ENCODE assay signal across 9 mouse cellular contexts in the genomic region with DNA sequence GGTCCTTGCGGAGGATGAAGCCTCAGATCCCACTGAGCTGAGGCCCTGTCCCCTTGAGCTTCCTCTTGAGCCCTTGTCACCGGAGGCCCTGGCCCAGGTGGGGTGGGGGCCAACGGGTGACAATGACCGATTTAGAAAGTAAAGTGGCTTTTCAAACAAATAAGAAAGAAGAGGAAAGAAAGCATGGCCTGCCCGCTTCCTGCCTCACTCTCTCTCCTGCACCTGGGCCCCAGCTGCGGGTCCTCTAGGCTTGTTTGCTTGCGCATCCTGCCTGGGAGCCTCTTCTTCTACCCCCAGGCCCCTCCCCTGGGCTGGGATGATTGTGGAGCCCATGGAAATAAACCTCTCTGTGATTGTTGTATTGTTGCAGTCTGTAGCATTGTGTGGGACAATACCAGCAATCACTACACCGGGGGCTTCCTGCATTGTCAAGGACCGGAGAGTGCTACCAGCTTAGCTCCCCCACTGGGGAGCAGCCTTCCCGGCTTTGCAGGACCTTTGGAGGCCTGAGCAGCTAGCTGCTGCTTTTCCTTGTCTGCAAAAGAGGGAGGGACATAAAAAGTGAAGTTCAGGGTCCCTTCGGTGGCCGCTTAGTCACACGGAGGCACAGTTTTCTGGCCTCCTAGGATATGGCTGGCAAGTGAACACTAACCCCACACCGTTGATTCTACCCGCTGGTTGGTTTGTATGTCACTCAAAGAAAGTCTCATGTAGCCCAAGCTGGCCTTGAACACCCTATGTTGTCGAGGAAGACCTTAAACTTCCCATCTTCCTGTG. TPM values are rescaled to one million over a fixed set of nuclear protein-coding genes. Genes with fewer than 3 reads are reported as not detected.
DNase-seq lines count a peak whose midpoint lies in the region; ATAC-seq and TF ChIP-seq lines count a peak whose summit lies in the region.
"Had no signal": no experiment of that assay in that cellular context is flagged by ENCODE, and none has a peak within 500 bp of the region (broad histone marks: within the 10 kb centered on the region; RNA-seq: fewer than 3 reads in every experiment).

No protein-coding gene starts in this region.

- peak overlapping the region; percentile 18; the same call in 1 of the 2 replicates for H3K27ac ChIP-seq in lung, embryonic 14.5 days (ENCODE audit: low read depth)
- peak overlapping the region; percentile 57 for H3K27ac ChIP-seq in limb, embryonic 10.5 days
- no peak overlapping the region for H3K27ac ChIP-seq in forebrain, embryonic 15.5 days (replicated peaks)
- H3K27ac ChIP-seq: heart, adult 2 months; liver, embryonic 14.5 days had no signal

- no peak; the same call in 1 of the 2 replicates for ATAC-seq in lung, embryonic 14.5 days (ENCODE audit: insufficient read depth)
- peak; percentile 81 for ATAC-seq in activated CD4-positive, CD25-positive, alpha-beta regulatory T cell, adult 4 months
- no peak for ATAC-seq in forebrain, embryonic 15.5 days (replicated peaks)

- peak overlapping the region; percentile 26; the same call in 1 of the 2 replicates for H3K9ac ChIP-seq in lung, embryonic 14.5 days
- no peak overlapping the region for H3K9ac ChIP-seq in forebrain, embryonic 15.5 days (replicated peaks)
- H3K9ac ChIP-seq: liver, embryonic 14.5 days had no signal

- no peaks in the 10 kb centered on the region for H3K36me3 ChIP-seq in lung, embryonic 14.5 days (ENCODE audit: insufficient read depth)
- H3K36me3 ChIP-seq in limb, embryonic 10.5 days: no peaks in the 10 kb centered on the region
- no peaks in the 10 kb centered on the region for H3K36me3 ChIP-seq in forebrain, embryonic 15.5 days

- no peak for TF ChIP-seq CTCF in lung, embryonic 14.5 days (IDR thresholded peaks at IDR 0.05; ENCODE audit: low read depth)

- no peaks in the 10 kb centered on the region for H3K27me3 ChIP-seq in lung, embryonic 14.5 days (ENCODE audit: insufficient read depth, low read length)
- no peaks in the 10 kb centered on the region for H3K27me3 ChIP-seq in limb, embryonic 10.5 days (ENCODE audit: low read depth, poor library complexity, severe bottlenecking)
- no peaks in the 10 kb centered on the region for H3K27me3 ChIP-seq in forebrain, embryonic 15.5 days

- 40% methylated on average over 16 of the region's 16 CpGs for WGBS in lung, embryonic 14.5 days
- WGBS in limb, embryonic 10.5 days: 53% methylated on average over 16 of the region's 16 CpGs
- 29% methylated on average over 16 of the region's 16 CpGs for WGBS in forebrain, embryonic 15.5 days

- no peak overlapping the region for H3K4me3 ChIP-seq in lung, embryonic 14.5 days (ENCODE audit: low read depth, low read length)
- no peak overlapping the region for H3K4me3 ChIP-seq in limb, embryonic 10.5 days
- no peak overlapping the region for H3K4me3 ChIP-seq in forebrain, embryonic 15.5 days
- H3K4me3 ChIP-seq: heart, adult 2 months had no signal

- no peak overlapping the region for H3K4me2 ChIP-seq in lung, embryonic 14.5 days
- H3K4me2 ChIP-seq in forebrain, embryonic 15.5 days (replicated peaks): no peak overlapping the region

- H3K4me1 ChIP-seq in lung, embryonic 14.5 days (ENCODE audit: insufficient read depth): no peaks in the 10 kb centered on the region
- H3K4me1 ChIP-seq in limb, embryonic 10.5 days: peaks cover 23% of the 10 kb centered on the region
- no peaks in the 10 kb centered on the region for H3K4me1 ChIP-seq in forebrain, embryonic 15.5 days

- DNase-seq in lung, embryonic 14.5 days: peak; percentile 46
- DNase-seq in lung, adult 18-20 months: no peak
- no peak for DNase-seq in limb, embryonic 10.5 days (ENCODE audit: low spot score)
- peak; percentile 89 to 94 for DNase-seq in thymus, adult 18-20 months
- DNase-seq in c-Kit-positive CD71-positive TER-119-positive erythroid progenitor cells, embryonic 14.5 days (ENCODE audit: low spot score): no peak

- 0 out of 2 replicates have a peak, but pooled peaks cover 3% of the 10 kb centered on the region for H3K9me3 ChIP-seq in lung, embryonic 14.5 days (ENCODE audit: low read depth, low read length)
- H3K9me3 ChIP-seq in limb, embryonic 10.5 days (replicated peaks): no peaks in the 10 kb centered on the region
- no peaks in the 10 kb centered on the region for H3K9me3 ChIP-seq in forebrain, embryonic 15.5 days

RNA-seq across cellular contexts. Expression of gene Rpl11, which starts 35.9 kb away (rescaled TPM):
- polyA plus RNA-seq in lung, embryonic 14.5 days (2014; fragmentation: Nextera tagmentation; extraction: Ambion mirVana): 548 and 564 TPM in 2 replicates
- 1,000 to 10,000 TPM; 1,145 to 1,405 TPM for polyA plus RNA-seq in activated CD4-positive, CD25-positive, alpha-beta regulatory T cell, adult 4 months (2017; shearing (Covaris generic))
- polyA plus RNA-seq in limb, embryonic 10.5 days (2016; fragmentation: Nextera tagmentation; extraction: Ambion mirVana): 510 and 589 TPM in 2 replicates
- 302 and 341 TPM in 2 replicates for polyA plus RNA-seq in forebrain, embryonic 15.5 days (2015; fragmentation: Nextera tagmentation; extraction: Ambion mirVana)

RNA-seq across cellular contexts. Expression of gene Id3, which starts 54.1 kb away (rescaled TPM):
- 469 and 477 TPM in 2 replicates for polyA plus RNA-seq in lung, embryonic 14.5 days (2014; fragmentation: Nextera tagmentation; extraction: Ambion mirVana)
- polyA plus RNA-seq in activated CD4-positive, CD25-positive, alpha-beta regulatory T cell, adult 4 months (2017; shearing (Covaris generic)): 100 to 1,000 TPM; 281 to 355 TPM
- polyA plus RNA-seq in limb, embryonic 10.5 days (2016; fragmentation: Nextera tagmentation; extraction: Ambion mirVana): 375 and 475 TPM in 2 replicates
- 87.3 and 98.1 TPM in 2 replicates for polyA plus RNA-seq in forebrain, embryonic 15.5 days (2015; fragmentation: Nextera tagmentation; extraction: Ambion mirVana)

Comparison
In these comparisons a context has a peak if more than half of its experiments do, and no peak if none do; other contexts are left out.
1. DNase-seq: peak in lung, embryonic 14.5 days (single experiment) and thymus, adult 18-20 months (2 of 2); none in lung, adult 18-20 months (0 of 2), limb, embryonic 10.5 days (single experiment) and c-Kit-positive CD71-positive TER-119-positive erythroid progenitor cells, embryonic 14.5 days (single experiment).